Mouse (Mus musculus) heart, postnatal 36 days (tissue): ENCODE results near the gene Cybc1. TPM values are rescaled to one million over a fixed set of nuclear protein-coding genes. Genes with fewer than 3 reads are reported as not detected.

ENCODE experiments used
- DNase-seq, 2 experiments: peaks; one replicate each; pipeline ENCODE4 v3.0.0; 2021 to 2022
- intact Hi-C: fragments of 180-260 bp; cut with DNase I; formaldehyde crosslinking; loops from one replicate; pipeline ENCODE4 v1.15.1; 2025
- total RNA-seq, 2 experiments: library from RNA; stranded (reverse); gene quantifications; 2 replicates each; pipeline ENCODE4 v1.2.3; 2021

The Cybc1 gene
- 10 to 100 TPM in 1 of 2 experiments, 1 to 10 TPM in 1; 7.5 to 10.9 TPM for total RNA-seq

DNA sequence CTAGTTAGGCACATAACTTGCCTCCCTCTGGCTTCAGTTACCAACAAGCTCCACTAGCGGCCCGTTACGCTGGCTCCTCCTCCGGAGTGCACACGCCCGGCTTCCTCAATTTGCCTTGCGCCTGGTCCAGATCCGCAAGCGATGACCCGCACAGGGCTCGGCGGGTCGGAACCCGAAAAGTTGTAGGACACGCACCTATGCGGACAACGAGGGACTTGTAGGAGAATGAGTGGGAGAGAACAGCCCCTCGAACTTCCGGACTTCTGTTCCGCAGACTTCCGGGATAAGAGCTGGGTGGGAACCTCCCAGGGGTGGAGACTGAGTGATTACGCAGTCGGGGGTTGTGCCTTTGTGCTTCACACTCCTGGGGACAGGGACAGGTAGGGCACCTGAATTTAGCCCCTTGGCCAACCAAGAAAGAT, at the start of gene Cybc1:
TSS of gene Cybc1 (minus strand) at position 305 of the 422 bp plus-strand sequence.
- intact Hi-C loops = loop anchor here (2.0 kb wide), 1 partner anchor 20 kb away; no protein-coding TSS in a partner anchor
- DNase-seq = peak; percentile 76 to 83

DNA sequence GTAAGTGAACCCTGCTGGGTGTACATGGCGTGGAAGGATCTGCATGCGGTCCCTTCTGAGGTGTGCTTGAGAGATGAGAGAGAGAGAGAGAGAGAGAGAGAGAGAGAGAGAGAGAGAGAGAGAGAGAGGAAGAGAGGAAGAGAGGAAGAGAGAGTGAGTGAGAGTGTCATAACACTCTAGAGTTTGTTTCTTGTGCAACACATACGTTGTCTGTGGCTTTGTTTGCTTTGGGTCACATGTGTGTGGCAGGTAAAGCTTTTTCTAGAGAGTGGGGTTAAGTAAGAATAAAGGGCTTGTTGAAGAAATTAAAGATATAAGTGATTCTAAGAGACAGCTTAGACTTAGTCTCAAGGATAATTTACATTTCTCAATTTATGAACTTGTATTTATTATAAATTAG, 48.9 kb upstream of the Cybc1 start:
- intact Hi-C loops = loop anchor here (5.0 kb wide), 1 partner anchor 444 kb away; no protein-coding TSS in a partner anchor
- no peak for DNase-seq

DNA sequence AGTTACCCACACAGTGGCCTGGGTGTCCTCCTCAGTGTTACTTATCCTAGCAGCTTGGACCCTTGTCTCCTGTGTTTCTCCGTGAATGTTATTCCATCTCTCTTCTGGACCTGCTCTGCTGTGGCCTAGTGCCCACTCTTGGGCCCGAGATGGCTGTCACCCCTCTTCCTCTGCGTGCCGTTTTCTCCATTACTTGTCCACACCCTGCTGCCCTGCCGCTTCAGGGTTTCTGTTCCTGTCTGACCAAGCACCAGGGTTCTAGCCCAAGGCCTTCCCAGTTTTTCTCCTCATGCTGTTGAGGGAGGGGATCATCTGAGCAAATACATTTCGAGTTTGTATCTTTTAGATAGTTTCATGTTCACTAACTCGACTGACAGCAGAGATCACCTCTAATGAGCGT, 48.4 kb upstream of the Cybc1 start:
- DNase-seq = no peak
- intact Hi-C loops = loop anchor here (5.0 kb wide), 1 partner anchor 445 kb away; no protein-coding TSS in a partner anchor

DNA sequence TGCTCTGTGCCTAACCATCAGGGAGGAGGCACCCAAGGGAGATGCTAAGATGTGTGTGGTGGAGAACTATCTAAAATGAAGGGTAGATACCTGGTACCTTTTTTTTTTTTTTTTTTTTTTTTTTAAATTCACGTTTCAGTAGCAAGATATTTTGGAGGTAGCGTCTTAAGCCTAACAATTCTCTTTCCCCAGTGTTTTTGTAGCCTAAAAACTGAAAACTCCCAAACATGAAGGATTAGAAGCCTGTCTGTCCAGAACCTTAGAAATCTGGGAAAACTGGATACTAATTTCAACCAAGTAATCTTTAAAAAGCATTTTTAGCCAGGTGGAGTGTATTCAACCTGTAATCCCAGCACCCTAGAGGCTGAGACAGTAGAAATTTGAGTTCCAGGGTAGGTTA, 32.0 kb upstream of the Cybc1 start:
- no peak for DNase-seq
- intact Hi-C loops = no loop called here

DNA sequence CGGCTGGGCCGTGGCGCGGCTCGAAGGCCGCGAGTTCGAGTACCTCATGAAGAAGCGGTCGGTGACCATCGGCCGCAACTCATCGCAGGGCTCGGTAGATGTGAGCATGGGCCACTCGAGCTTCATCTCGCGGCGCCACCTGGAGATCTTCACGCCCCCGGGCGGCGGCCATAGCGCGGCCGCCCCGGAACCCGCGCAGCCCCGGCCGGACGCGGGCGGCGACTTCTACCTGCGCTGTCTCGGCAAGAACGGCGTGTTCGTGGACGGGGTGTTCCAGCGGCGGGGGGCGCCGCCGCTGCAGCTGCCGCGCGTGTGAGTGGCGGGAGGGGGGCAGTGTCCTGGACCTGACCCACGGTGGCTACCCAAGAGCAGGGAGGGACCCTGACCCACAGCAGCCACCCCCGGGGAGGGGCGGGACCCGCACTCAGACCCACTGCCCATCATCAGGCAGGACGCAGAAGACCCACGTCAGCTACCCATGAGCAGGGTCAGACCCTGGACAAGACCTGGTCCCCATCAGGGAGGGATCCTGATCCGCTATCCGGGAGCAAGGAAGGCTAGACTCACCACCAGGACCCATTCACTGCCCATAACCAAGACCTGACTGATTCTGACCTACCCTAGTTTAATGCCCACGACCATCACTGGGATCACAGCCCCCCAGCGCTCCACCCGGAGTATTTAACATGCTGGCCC, 31.2 kb upstream of the Cybc1 start:
- peak in 1 of 2 experiments; percentile 36 for DNase-seq

DNA sequence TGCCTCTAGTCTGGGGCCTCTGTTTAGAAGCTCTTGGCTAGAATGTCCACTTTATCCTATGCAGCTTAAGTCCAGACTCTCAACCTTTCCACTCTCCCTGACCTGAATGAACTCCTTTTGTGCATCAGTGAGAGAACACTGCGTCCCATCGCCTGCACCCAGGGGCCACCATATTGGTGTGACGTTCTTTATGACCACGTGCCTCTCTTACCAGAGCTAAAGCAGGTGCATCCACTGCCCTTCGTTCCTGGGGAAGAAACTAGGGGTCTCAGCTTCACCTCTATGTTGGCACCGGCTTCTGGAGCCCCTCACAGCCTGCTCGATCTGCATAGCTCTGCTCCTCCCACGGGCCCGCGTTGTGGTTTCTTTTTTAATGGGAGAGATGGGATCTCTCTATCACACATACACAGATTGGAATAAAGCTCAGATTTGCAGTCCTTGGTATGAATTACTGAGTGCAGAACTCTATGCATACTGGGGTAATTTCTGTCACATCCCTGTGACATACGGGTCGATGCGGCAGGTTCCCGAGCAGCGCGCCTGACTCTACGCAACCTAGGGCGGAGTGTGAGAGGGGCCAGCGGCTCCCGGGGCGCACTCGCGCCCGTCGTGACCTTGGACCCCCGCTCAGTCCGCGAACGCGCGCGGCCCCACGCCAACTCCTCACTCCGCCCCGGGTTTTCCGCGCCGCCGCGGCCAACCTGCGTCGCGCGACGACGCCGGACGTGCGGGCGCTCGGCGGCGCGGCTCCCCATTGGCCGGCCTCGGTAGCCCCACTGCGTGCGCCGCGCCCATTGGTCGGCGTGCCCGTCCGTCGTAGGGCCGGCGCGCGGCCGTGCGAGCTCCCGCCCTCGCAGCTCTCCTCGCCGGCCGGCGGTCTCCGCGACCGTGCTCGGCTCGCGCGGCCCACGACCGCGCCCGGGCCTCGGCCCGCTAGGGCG, 30.3 kb upstream of the Cybc1 start, which contains the start of gene Foxk2:
TSS of gene Foxk2 (plus strand) at position 831 of the 941 bp plus-strand sequence.
- DNase-seq = peak; percentile 89 to 93

More for the DNA sequence above, 31.2 kb upstream of the Cybc1 start:
- intact Hi-C loops = no loop called here

DNA sequence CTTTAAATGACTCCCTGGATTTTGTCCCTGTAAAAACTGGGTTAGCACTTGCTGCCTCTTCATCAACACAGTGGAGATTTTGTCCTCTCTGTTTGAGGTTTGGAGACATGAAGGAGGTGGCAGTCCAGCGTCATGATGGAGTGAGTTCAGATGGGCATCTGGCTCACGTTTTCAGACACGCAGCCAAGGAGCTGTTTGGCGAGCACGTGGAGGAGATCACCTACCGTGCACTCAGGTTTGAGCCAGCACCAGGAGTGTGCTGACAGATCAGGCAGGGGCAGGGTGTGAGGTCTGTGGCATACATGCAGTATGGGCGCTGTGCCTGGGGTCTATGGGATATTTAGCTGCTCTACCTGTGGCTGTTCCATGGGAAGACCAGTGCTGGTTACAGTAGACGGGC, 21.1 kb upstream of the Cybc1 start:
- intact Hi-C loops = no loop called here
- no peak for DNase-seq

More for the DNA sequence above, 30.3 kb upstream of the Cybc1 start, which contains the start of gene Foxk2:
- intact Hi-C loops = loop anchor here (2.0 kb wide), 2 partner anchors 23 to 95 kb away; partner anchors contain the start of genes Narf and Wdr45b

DNA sequence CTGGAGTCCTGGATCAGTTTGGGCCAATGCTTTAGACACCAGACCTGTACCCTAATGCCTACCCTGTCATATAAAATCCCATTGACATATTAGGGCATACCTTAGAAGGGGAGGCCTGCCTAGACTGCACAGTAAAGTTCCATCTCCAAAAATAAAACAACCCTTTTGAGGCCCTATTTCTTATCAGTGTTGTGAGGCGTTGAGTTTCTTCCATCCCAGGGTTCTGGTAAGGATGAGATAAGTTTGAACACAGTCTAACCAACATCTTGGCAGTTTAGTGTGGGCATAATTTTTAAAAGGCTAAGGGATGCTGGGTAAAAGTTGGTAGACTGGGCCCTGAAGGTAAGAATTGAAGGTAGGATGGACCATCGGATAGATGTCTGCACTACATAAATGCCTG, 10.5 kb upstream of the Cybc1 start:
- no peak for DNase-seq
- intact Hi-C loops = loop anchor here (5.0 to 10.0 kb wide), 2 partner anchors 113 to 465 kb away; partner anchors contain the start of genes Metrnl and Wdr45b

DNA sequence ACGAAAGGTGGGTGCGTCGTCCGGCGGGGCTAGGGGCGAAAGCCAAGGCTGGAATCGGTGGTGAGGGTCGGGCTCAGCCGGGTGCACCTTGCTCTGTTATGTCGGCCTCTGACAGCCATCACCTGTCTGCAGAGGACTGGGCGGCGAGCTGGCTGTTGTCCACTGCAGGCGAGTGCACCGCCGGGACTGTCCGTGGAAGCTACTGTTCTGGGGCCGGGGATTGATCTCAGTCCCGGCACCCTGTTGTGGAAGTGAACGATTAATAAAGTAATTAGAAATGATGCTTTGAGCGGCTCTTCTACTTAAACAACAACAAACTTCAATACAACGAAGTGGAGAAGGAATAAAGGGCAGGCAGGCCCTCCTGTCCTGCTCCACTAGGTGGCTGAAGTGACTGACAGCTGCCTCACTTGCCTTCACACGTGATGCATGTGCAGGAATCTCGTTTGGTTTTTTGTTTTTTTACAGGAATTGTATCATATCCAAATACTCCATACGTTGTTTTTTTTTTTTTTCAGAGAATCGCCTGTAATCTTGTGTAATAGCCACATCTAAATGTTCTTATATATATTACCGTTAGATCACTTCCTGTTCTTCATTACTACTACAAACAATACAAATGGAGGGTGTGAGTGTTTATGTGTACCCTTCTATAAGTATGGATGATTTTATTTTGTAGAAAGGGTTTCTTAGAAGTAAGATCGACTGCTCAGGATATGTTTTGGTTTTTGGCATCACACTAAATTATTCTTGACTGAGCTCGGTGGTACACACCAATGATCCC, 8.4 kb upstream of the Cybc1 start:
- intact Hi-C loops = loop anchor here (2.0 to 10.0 kb wide), 3 partner anchors 21 to 467 kb away; partner anchors contain the start of genes Foxk2, Metrnl and Wdr45b
- DNase-seq = no peak

DNA sequence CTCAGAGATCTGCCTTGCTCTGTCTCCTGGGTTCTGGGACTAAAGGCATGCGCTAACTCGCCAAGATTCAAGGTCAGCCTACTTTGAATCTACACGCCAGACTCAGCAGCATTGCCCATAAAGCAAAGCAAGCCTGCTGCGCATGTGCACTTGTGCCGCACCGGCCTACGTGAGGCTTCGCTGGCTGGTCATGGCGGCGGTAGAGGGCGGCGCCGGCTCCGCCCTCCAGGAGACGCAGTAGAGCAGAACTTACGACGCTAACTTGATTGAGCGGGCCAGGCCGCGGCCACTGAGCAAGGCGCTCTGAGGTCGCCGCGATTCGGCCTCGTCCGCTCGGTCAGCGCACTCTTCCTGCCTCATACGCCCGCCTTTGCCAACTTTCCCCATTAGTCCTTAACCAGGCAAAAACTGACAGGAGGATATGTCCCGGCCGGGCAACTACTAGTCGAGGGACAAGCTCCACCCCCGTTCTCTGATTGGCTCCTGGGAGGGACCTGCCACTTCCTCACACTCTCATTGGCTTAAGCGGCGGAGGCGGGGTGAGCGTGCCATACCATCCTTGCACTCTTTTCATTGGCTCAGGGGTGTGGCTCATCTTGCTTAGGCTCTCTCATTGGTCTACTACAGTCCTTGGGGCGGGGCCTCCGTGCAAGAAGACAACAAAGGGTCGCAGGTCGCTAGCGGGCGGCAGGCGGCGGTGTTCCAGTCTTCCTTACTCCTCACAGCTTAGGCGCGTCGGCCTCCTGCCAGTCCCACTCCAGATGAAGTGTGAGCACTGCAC, 7.6 kb upstream of the Cybc1 start, which contains the start of gene Narf:
TSS of gene Narf (plus strand) at position 690 of the 781 bp plus-strand sequence.
- intact Hi-C loops = loop anchor here (2.0 to 10.0 kb wide), 3 partner anchors 22 to 468 kb away; partner anchors contain the start of genes Foxk2, Metrnl and Wdr45b
- DNase-seq = peak; percentile 95 to 97

DNA sequence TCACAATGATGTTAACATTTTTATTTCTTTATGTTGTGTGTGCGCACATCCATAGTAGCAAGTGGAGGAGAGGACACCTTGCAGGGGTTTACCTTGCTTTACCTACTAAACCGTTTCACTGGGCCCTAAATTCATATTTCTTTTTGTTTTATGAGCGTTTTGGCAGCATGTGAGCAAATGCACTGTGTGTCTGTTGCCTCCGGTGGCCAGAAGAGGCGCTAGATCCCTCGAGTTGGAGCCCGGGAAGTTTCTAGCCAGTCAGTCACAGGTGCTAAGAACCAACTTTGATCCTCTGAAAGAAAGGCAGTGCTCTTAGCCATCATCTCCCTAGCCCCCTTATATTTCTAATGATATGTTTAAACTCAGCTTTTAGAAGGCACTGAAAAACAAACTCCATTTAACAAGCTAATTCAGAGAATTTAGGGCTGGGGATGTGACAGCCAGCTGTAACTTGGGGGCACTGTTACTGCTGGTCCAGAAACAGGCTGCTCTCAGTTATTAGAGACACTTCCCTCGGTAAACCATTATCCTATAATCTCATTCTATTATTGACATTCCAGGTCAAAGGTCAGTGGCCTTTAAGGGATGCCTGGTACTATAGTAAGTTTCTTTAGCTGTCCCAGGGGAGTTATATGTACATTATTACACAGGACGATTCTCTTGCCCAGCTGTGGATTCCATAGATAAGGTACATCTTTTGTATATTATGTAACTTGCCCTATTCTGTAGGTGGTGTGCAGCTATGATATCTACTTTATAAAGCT, 6.5 kb upstream of the Cybc1 start:
- intact Hi-C loops = loop anchor here (2.0 to 10.0 kb wide), 3 partner anchors 23 to 469 kb away; partner anchors contain the start of genes Foxk2, Metrnl and Wdr45b
- peak in 1 of 2 experiments; percentile 20 for DNase-seq

DNA sequence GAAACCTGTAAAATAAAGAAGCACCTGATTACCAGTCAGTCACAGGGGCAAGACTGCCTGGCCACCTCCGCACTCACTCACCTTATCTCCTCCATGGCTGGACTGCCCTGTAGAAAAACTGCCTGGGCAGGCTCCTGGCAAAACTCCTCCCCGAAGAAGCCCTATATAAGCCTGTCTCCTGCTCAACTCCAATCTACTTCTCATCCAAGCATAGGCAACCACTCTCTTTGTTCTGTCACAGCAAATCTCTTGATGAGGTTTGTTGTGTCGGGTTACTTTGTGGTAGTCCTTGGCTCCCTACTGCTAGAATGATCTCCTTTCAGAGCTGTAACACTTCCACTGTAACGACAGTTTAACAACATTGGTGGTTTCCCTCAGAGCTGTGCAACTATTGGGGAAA, 3.6 kb upstream of the Cybc1 start:
- DNase-seq = no peak
- intact Hi-C loops = loop anchor here (10.0 kb wide), 1 partner anchor 472 kb away; the partner anchor contains the start of gene Metrnl

DNA sequence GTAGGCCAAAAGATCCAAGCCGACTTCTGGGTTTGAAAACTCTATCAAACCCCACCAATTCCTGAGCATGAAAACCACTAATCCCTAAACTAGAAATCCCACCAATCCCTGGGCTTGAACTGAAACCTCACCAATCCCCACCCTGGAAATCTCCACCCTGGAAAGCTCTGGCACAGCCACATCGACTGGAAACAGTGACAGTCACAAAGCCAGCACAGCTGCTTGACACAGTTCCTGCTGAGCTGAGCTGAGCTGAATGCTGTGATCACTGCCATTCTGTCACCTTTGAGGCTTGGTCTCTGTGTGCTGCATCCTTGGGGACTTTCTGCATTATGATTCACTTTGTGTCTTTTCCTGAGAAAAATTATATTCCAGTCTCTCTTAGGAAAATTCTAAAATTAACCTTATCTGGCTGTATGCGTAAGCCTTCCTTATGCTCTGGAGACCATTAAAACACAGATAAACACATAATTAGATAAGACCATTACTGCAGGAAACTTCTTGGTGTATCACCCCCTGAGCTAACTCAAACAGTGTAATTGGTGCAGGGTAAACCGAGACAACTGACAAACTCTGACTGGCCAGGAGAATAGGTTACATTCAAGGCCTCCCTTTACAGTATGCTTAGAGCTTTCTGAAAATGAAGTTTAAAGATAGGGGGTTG, 2.6 kb upstream of the Cybc1 start:
- DNase-seq = peak; percentile 25 to 35
- intact Hi-C loops = loop anchor here (10.0 kb wide), 1 partner anchor 473 kb away; the partner anchor contains the start of gene Metrnl

DNA sequence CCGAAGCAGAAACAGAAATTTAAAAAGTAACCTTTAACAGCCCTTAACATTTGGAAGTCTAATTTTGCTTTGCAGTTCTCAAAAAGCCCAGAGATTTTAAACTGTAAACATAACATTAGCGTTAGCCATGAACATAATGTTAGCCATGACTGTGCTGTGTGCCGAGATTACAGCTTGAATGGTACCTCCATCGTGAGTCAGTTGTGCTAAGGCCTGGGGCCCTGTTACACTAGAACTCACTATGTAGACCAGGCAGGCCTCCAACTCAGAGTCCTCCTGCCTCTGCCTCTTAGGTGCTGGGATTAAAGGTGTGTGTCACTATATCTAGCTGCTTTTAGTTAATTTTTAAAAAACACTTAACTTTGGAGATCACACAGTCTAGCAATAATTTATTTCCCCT, 2.1 kb upstream of the Cybc1 start:
- intact Hi-C loops = loop anchor here (10.0 kb wide), 1 partner anchor 474 kb away; the partner anchor contains the start of gene Metrnl
- no peak for DNase-seq

DNA sequence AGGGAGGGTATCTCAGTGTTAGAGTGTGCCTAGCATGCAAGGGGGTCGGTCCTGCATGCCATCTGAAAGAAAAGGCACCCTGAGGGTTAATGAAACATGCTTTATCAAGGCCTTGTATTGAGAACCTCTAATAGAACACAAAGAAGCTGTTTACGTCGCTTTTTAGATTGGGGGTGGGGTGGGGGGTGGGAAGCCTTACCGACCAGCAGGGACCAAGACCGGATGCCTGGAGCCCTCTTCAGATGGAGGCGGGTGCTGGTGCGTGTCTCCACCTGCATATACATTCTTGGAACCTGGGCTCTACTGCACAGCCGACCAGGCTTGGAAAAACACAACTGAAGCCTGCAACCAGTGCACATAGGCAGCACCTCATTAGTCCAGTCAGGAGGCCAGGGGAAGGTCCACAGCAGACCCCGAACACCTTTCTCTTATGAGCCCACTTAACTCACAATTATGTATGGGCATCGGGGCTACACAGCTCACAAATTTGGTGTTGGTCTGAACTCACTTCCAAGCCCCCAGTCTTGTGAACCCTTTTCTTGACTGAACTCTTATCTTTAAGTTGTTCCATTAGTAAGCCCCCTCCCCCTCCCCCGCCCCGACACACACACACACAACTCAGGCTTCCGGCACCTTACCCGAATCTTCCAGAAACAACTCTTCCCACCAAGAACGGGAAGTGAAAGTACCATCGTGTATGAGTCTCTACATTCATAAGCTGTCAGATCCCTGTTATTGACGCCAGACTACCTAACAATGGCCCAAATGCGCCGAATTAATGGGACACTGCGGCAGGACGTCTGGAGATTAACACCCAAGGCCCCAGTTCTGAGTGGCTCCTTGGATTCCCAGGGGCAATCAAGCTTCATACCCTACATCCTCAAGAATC, 749 bp downstream of the Cybc1 start:
- intact Hi-C loops = loop anchor here (2.0 kb wide), 1 partner anchor 20 kb away; no protein-coding TSS in a partner anchor
- no peak for DNase-seq

DNA sequence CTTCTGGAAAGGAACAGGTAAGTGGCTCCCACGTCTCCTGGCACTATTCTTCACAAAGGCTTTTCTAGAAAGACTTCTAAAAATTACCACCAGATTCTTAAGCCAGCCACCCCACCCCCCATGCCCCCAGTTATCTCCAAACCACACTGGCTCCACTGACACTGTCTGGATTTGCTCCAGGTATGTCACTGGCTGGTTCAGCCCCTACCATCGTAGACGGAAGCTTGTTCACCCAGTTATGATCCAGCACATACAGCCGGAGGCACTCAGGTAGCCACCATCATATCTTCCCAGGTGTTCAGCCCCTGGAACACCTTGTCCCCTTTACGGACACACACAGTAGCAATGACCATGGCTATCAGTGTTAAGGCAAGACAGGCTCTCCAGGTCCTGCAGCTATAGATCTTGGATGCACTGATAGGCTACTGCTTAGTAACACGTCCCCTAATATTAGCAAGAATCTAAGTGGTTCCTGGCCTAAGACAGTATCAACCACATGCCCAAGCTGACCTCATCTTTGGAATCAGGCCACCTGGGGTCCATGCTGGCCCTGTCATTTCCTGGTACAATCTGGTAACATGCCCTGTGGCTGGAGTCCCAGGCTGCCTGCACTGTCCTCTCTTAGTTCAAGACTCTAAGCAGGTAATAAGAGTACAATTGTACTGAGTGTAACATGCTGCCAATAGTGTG, 7.7 kb downstream of the Cybc1 start:
- intact Hi-C loops = no loop called here
- DNase-seq = no peak
